Mouse (Mus musculus) small intestine, adult 2 months (tissue): Measurements from ENCODE around the gene Gnmt.

Experiments used
- CTCF ChIP-seq: fragments of 200-500 bp; IDR thresholded peaks from 2 replicates; pipeline ENCODE4 v1.5.1; 2012; ENCODE audit warnings: low read depth, mild to moderate bottlenecking, control low read depth, inconsistent platforms, low read length, moderate library complexity, mixed read lengths; ENCODE audit not compliant: insufficient replicate concordance, insufficient read length; ENCODE audit errors: extremely low read depth
- POLR2A ChIP-seq: fragments of 200-500 bp; IDR thresholded peaks from 2 replicates; pipeline ENCODE4 v1.6.1; 2012; ENCODE audit warnings: low read depth, mild to moderate bottlenecking, control low read depth, inconsistent platforms, low read length, moderate library complexity

DNA sequence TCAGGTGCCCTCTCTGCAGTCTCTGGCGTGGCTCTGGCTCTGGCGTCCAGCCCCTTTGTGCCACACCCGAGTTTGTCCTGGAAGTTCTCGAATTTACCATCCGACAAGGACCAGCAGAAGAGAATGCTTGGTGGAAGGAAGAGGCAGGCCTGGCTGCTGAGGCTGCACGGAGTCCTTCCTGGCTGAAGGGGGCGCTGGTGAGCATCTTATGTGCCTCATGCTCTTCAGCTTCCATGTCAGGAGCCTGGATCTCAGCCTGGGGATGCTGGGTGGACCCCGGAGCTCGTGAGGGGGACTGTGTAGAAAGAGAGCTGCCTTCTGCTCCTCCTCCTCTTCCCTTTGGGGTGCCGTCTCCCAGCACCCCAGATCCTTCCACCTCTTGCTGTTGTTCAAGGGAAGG, 7.2 kb upstream of the Gnmt start:
- TF ChIP-seq CTCF: peak; percentile 57
- TF ChIP-seq POLR2A: no peak
